Mouse (Mus musculus): ENCODE measurements around the gene Ccdc126.

GRCm38 (mm10) chr6:49322056-49322455, 3.0 kb downstream of the Ccdc126 start:
- TF ChIP-seq CTCF (IDR thresholded peaks at IDR 0.05; ENCODE audit: low read depth, low read length) = no peak
- no peak for TF ChIP-seq POLR2A (IDR thresholded peaks at IDR 0.05; ENCODE audit: extremely low read depth, insufficient read depth, low read length)
